Mouse (Mus musculus): ENCODE measurements around the gene Cyp4x1. TPM values are rescaled to one million over a fixed set of nuclear protein-coding genes. Genes with fewer than 3 reads are reported as not detected.

Cyp4x1 gene
- polyA plus RNA-seq, 2 experiments: 0.06 to 0.08 TPM

DNA sequence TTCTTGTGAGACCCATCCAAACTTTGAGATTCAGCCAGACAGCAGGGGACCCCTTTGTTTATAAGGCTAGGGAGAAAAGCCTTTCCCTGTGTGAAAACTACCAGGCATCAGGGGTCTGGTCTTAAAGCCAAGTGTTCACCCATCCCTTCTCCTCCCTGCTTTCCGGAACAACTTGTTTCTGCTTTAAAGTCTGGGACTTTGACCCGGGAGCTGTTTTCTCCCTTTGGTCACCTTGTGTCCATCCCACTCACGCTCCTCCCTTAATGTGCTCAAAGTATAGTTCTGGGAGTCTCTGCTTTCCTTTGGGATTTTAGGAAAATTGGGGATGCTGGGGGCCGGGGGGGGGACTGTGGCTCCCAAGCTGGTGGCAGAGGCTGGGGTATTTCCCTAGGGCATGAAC, 47.8 kb downstream of the Cyp4x1 start:
- Histone ChIP-seq H3K36me3 (replicated peaks; ENCODE audit: control insufficient read depth, insufficient read depth, low read depth) (no peaks in the 10 kb centered on the region), H3K4me1 (replicated peaks; ENCODE audit: control insufficient read depth in 2 of 2, insufficient read depth in 2 of 2, low read length in 1 of 2) (peaks cover 23 to 39% of the 10 kb centered on the region in 2 experiments), H3K4me2 (ENCODE audit: low read depth) (no peak overlapping the region), H3K27ac (no peak overlapping the region), H3K9ac (replicated peaks) (no peak overlapping the region), H3K27me3 (ENCODE audit: control insufficient read depth, insufficient read depth, low read length) (no peaks in the 10 kb centered on the region), H3K9me3 (ENCODE audit: control insufficient read depth, low read length) (no peaks in the 10 kb centered on the region), H3K4me3 (ENCODE audit: insufficient read depth in 1 of 2, low read depth in 2 of 2, low read length in 2 of 2) (no peak overlapping the region)
- TF ChIP-seq CTCF (IDR thresholded peaks at IDR 0.05; ENCODE audit: low read depth) (no peak), EP300 (IDR thresholded peaks at IDR 0.05; ENCODE audit: low read depth) (no peak)
- DNase-seq (ENCODE audit: low read depth in 3 of 3, low spot score in 3 of 3) (no peak), ATAC-seq (ENCODE audit: insufficient read depth) (no peak)
- WGBS (ENCODE audit: insufficient replicate concordance): 66% methylated on average over 4 of the region's 4 CpGs

GRCm38 (mm10) chr4:115085522-115086095, 48.5 kb downstream of the Cyp4x1 start:
- peak in 1 of 3 experiments; percentile 43 for DNase-seq (ENCODE audit: low read depth in 3 of 3, low spot score in 3 of 3)
- peak; percentile 38; the same call in 1 of the 2 replicates for ATAC-seq (ENCODE audit: insufficient read depth)
- WGBS (ENCODE audit: insufficient replicate concordance): 17% methylated on average over 6 of the region's 6 CpGs
- Histone ChIP-seq H3K27ac (no peak overlapping the region), H3K27me3 (ENCODE audit: control insufficient read depth, insufficient read depth, low read length) (no peaks in the 10 kb centered on the region), H3K4me3 (ENCODE audit: insufficient read depth in 1 of 2, low read depth in 2 of 2, low read length in 2 of 2) (no peak overlapping the region), H3K9ac (replicated peaks) (no peak overlapping the region), H3K4me1 (replicated peaks; ENCODE audit: control insufficient read depth in 2 of 2, insufficient read depth in 2 of 2, low read length in 1 of 2) (peaks cover 18 to 33% of the 10 kb centered on the region in 2 experiments), H3K36me3 (replicated peaks; ENCODE audit: control insufficient read depth, insufficient read depth, low read depth) (no peaks in the 10 kb centered on the region), H3K9me3 (ENCODE audit: control insufficient read depth, low read length) (no peaks in the 10 kb centered on the region), H3K4me2 (ENCODE audit: low read depth) (no peak overlapping the region)
- TF ChIP-seq EP300 (IDR thresholded peaks at IDR 0.05; ENCODE audit: low read depth) (no peak), CTCF (IDR thresholded peaks at IDR 0.05; ENCODE audit: low read depth) (peak; percentile 100)

DNA sequence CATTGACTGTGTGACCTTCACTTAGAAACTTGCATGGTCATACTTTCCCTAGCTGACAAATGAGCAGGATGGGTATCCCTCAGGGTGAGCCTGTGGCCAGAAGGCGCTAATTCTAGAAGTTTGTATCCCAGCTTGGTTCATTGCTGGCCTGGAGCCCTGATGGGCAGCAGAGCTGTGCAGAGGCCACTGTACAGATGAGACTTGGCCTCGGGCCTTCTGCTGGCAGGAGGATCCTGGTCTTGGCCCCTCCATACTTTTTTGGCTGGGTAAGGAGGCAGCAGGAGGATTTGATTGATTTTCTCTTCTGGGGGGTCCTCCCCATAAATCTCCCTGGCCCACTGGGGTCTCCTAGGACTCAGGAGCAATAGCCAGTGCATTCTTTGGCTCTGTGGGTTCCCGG, 51.0 kb downstream of the Cyp4x1 start:
- ATAC-seq (ENCODE audit: insufficient read depth) (no peak), DNase-seq (ENCODE audit: low read depth in 3 of 3, low spot score in 3 of 3) (no peak)
- WGBS (ENCODE audit: insufficient replicate concordance): 70% methylated on average over 3 of the region's 3 CpGs
- H3K9ac ChIP-seq (replicated peaks): no peak overlapping the region
- H3K4me1 ChIP-seq (replicated peaks; ENCODE audit: control insufficient read depth in 2 of 2, insufficient read depth in 2 of 2, low read length in 1 of 2): peaks cover 3 to 11% of the 10 kb centered on the region in 2 experiments
- no peak overlapping the region for H3K27ac ChIP-seq
- no peak overlapping the region for H3K4me2 ChIP-seq (ENCODE audit: low read depth)
- no peaks in the 10 kb centered on the region for H3K36me3 ChIP-seq (replicated peaks; ENCODE audit: control insufficient read depth, insufficient read depth, low read depth)
- H3K9me3 ChIP-seq (ENCODE audit: control insufficient read depth, low read length): no peaks in the 10 kb centered on the region
- no peak overlapping the region for H3K4me3 ChIP-seq (ENCODE audit: insufficient read depth in 1 of 2, low read depth in 2 of 2, low read length in 2 of 2)
- no peaks in the 10 kb centered on the region for H3K27me3 ChIP-seq (ENCODE audit: control insufficient read depth, insufficient read depth, low read length)
- no peak for TF ChIP-seq CTCF (IDR thresholded peaks at IDR 0.05; ENCODE audit: low read depth)
- no peak for TF ChIP-seq EP300 (IDR thresholded peaks at IDR 0.05; ENCODE audit: low read depth)

DNA sequence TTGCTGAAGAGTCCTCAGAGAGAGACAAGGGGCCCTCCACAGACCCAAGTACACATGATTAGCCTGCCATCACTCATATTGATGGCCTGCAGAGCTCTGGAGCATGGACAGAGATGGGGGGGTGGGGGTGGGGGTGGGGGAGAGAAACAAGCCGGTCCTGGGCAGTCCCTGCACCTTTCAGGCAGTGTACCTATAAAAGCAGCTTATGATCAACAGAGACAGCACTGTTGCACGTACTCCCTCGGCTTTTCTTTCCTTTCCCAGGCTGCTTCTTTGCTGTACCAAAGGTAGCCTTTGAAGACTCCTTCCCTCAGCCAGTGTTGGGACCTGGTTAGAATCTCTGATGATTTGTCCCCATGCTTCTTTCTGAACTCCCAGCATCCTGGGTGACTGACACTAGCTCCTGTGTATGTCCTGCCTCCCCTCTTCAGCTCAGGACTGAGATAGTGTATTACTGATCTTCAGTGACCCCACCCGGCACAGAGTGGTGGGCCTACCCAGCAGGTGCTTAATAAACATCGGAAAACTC, 54.2 kb downstream of the Cyp4x1 start:
- Histone ChIP-seq H3K9ac (replicated peaks) (no peak overlapping the region), H3K27me3 (ENCODE audit: control insufficient read depth, insufficient read depth, low read length) (no peaks in the 10 kb centered on the region), H3K4me1 (replicated peaks; ENCODE audit: control insufficient read depth in 2 of 2, insufficient read depth in 2 of 2, low read length in 1 of 2) (peaks cover 3 to 11% of the 10 kb centered on the region in 2 experiments; a peak in 3 of 4 replicates), H3K27ac (no peak overlapping the region), H3K4me3 (ENCODE audit: insufficient read depth in 1 of 2, low read depth in 2 of 2, low read length in 2 of 2) (no peak overlapping the region), H3K9me3 (ENCODE audit: control insufficient read depth, low read length) (no peaks in the 10 kb centered on the region), H3K4me2 (ENCODE audit: low read depth) (no peak overlapping the region), H3K36me3 (replicated peaks; ENCODE audit: control insufficient read depth, insufficient read depth, low read depth) (no peaks in the 10 kb centered on the region)
- ATAC-seq (ENCODE audit: insufficient read depth): no peak
- 62% methylated on average over 5 of the region's 5 CpGs for WGBS (ENCODE audit: insufficient replicate concordance)
- TF ChIP-seq CTCF (IDR thresholded peaks at IDR 0.05; ENCODE audit: low read depth): no peak
- no peak for TF ChIP-seq EP300 (IDR thresholded peaks at IDR 0.05; ENCODE audit: low read depth)
- DNase-seq (ENCODE audit: low read depth in 3 of 3, low spot score in 3 of 3): no peak

- Histone ChIP-seq H3K27ac (no peak overlapping the region), H3K4me2 (ENCODE audit: low read depth) (no peak overlapping the region)
- DNase-seq (ENCODE audit: low read depth in 3 of 3, low spot score in 3 of 3): no peak
Observed at GRCm38 (mm10) chr4:115078892-115079820, 54.9 kb downstream of the Cyp4x1 start.

More at GRCm38 (mm10) chr4:115078892-115079820, 54.9 kb downstream of the Cyp4x1 start:
- Histone ChIP-seq H3K27me3 (ENCODE audit: control insufficient read depth, insufficient read depth, low read length) (no peaks in the 10 kb centered on the region), H3K9ac (replicated peaks) (no peak overlapping the region), H3K4me1 (replicated peaks; ENCODE audit: control insufficient read depth in 2 of 2, insufficient read depth in 2 of 2, low read length in 1 of 2) (peaks cover 3 to 18% of the 10 kb centered on the region in 2 experiments; a peak in 3 of 4 replicates), H3K36me3 (replicated peaks; ENCODE audit: control insufficient read depth, insufficient read depth, low read depth) (no peaks in the 10 kb centered on the region), H3K4me3 (ENCODE audit: insufficient read depth in 1 of 2, low read depth in 2 of 2, low read length in 2 of 2) (no peak overlapping the region), H3K9me3 (ENCODE audit: control insufficient read depth, low read length) (no peaks in the 10 kb centered on the region)
- 39% methylated on average over 10 of the region's 10 CpGs for WGBS (ENCODE audit: insufficient replicate concordance)
- TF ChIP-seq EP300 (IDR thresholded peaks at IDR 0.05; ENCODE audit: low read depth): no peak
- TF ChIP-seq CTCF (IDR thresholded peaks at IDR 0.05; ENCODE audit: low read depth): no peak
- ATAC-seq (ENCODE audit: insufficient read depth): no peak
